Mouse (Mus musculus) midbrain, postnatal 0 days (tissue): ENCODE results near the gene Tbca. TPM values are rescaled to one million over a fixed set of nuclear protein-coding genes. Genes with fewer than 3 reads are reported as not detected.
A peak's percentile ranks its signal among the peaks of the same experiment; 100 is the strongest.

Experiments used
- ATAC-seq: fragments of 200-750 bp; cut with Nextera tagmentation; 2 replicates; pipeline ENCODE4 v1.8.0; 2017; ENCODE audit warnings: moderate number of reproducible peaks, mild to moderate bottlenecking, moderate TSS enrichment, moderate library complexity; ENCODE audit not compliant: low FRiP score
- DNase-seq: peaks from one replicate; pipeline ENCODE4 v3.0.0-alpha.2; 2015; ENCODE audit warnings: low spot score
- H3K27ac ChIP-seq: fragments of 300-500 bp; sonication (generic); 2 replicates; pipeline ENCODE4 v1.5.1; 2014; ENCODE audit warnings: low read depth, mild to moderate bottlenecking, low read length, mixed read lengths
- H3K27me3 ChIP-seq: fragments of 300-500 bp; sonication (generic); 2 replicates; pipeline ENCODE4 v1.6.1; 2014; ENCODE audit warnings: low read length, control low read depth, mixed read lengths; ENCODE audit not compliant: insufficient read depth
- H3K36me3 ChIP-seq: fragments of 300-500 bp; sonication (generic); 2 replicates; pipeline ENCODE4 v1.6.1; 2014; ENCODE audit warnings: low read length, control low read depth, mixed read lengths; ENCODE audit not compliant: insufficient read depth
- H3K4me1 ChIP-seq: fragments of 300-500 bp; sonication (generic); 2 replicates; pipeline ENCODE4 v1.6.1; 2014; ENCODE audit warnings: mild to moderate bottlenecking, control low read depth, antibody characterized with exemption, low read length, mixed read lengths; ENCODE audit not compliant: insufficient read depth
- H3K4me2 ChIP-seq: fragments of 300-500 bp; sonication (generic); 2 replicates; pipeline ENCODE4 v1.6.1; 2014; ENCODE audit warnings: low read depth, mild to moderate bottlenecking, low read length, mixed read lengths; ENCODE audit not compliant: poor library complexity, severe bottlenecking
- H3K4me3 ChIP-seq: fragments of 300-500 bp; sonication (generic); 2 replicates; pipeline ENCODE4 v1.5.1; 2014; ENCODE audit warnings: low read depth, mild to moderate bottlenecking, low read length, moderate library complexity
- H3K9ac ChIP-seq: fragments of 300-500 bp; sonication (generic); replicated peaks from 2 replicates; pipeline ENCODE4 v1.6.1; 2014; ENCODE audit warnings: mild to moderate bottlenecking, low read length, moderate library complexity, mixed read lengths; ENCODE audit not compliant: poor library complexity, severe bottlenecking
- H3K9me3 ChIP-seq: fragments of 300-500 bp; sonication (generic); 2 replicates; pipeline ENCODE4 v1.6.1; 2016; ENCODE audit warnings: low read length, control low read depth
- CTCF ChIP-seq: IDR thresholded peaks from 2 replicates; pipeline ENCODE4 v1.5.1; 2016; ENCODE audit warnings: antibody characterized with exemption, mild to moderate bottlenecking
- WGBS: fragments of 180-500 bp; shearing (Covaris S2); extraction: QIAGEN DNeasy Blood & Tissue Kit; methylation state at CpG from one replicate; pipeline ENCODE4 v1.1.7; 2014; 5-methylcytosine and 5-hydroxymethylcytosine counted together
- polyA plus RNA-seq: library from polyadenylated mRNA; unstranded; fragments of >200 nt; fragmentation: Nextera tagmentation; extraction: Ambion mirVana; gene quantifications from 2 replicates; pipeline ENCODE4 v1.2.1, GENCODE M21; 2015
- total RNA-seq: library from RNA; depleted of rRNA; stranded (reverse); fragments of >200 nt; gene quantifications from 2 replicates; pipeline ENCODE4 v1.2.3, GENCODE M21; 2014

Gene Tbca
- total and polyA plus RNA-seq, 2 experiments from 2014 or later = 162 to 348 TPM

DNA sequence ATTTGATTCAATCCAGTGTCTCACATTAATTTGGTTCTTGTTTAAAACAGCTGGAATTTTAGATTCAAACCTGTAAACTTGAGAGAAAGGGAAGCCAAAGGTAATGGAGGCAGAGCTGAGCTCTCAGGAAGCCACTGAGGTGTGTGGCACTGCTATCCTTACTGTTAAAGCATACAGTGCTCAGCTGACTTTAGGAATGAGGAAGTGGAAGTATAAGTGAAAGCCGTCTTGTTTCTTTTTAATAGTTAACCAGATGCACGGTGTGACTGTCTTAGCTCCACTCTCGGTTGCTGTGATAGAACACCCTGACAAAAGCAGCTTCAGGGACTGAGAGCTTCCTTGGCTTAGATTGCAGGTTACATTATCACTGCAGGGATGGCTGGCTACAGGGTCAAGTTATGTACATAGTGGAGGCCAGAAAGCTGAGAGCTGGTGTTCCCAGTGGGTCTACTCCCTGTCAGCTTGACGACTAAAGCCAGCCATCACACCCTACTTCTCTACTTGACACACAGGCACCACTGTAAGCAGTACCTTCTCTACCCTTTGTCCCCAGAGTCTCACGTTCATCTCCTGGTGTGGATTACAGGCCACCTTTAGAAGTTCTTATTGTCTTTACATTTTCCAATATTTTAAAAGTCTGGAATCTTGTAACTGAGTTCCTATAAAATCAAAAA, 49.5 kb downstream of the Tbca start:
- Histone ChIP-seq H3K4me3 (no peak overlapping the region), H3K27me3 (no peaks in the 10 kb centered on the region), H3K9me3 (no peaks in the 10 kb centered on the region), H3K36me3 (peaks cover 27% of the 10 kb centered on the region), H3K4me2 (no peak overlapping the region), H3K9ac (no peak overlapping the region), H3K4me1 (no peaks in the 10 kb centered on the region), H3K27ac (no peak overlapping the region)
- no peak for DNase-seq
- TF ChIP-seq CTCF = no peak
- 78% methylated on average over 5 of the region's 5 CpGs for WGBS
- no peak for ATAC-seq

DNA sequence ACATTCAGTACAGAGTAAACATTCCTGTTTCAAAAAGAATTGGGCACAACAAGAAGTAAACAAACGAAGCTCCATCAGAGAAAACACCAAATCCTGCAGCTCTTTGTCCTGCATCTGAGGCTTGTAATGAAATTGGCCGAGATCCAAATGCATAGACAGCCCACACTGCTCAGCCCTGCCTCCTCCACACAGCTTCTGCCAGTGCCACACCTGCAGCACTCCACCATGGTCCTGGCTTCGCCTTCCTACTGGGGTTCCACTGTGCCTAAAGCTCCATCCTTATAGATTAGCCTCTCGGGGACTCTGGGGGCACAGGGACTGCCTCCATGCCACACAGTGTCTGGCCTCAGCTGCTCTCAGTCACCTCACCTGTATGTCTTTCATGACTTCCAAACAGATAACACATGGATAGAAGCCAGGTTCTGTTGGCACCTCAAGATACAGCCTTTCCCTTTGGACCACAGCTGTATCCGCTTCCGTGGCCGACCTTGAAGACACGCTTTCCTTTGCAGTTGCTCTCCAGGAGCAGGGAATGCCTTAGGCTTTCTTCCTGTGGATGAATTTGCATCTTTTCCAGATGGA, 50.1 kb downstream of the Tbca start:
- 72% methylated on average over 8 of the region's 8 CpGs for WGBS
- Histone ChIP-seq H3K4me1 (no peaks in the 10 kb centered on the region), H3K36me3 (peaks cover 29% of the 10 kb centered on the region), H3K27ac (no peak overlapping the region), H3K9ac (no peak overlapping the region), H3K27me3 (no peaks in the 10 kb centered on the region), H3K4me3 (no peak overlapping the region), H3K4me2 (no peak overlapping the region), H3K9me3 (no peaks in the 10 kb centered on the region)
- ATAC-seq (no peak), DNase-seq (peak; percentile 67)
- TF ChIP-seq CTCF = no peak

DNA sequence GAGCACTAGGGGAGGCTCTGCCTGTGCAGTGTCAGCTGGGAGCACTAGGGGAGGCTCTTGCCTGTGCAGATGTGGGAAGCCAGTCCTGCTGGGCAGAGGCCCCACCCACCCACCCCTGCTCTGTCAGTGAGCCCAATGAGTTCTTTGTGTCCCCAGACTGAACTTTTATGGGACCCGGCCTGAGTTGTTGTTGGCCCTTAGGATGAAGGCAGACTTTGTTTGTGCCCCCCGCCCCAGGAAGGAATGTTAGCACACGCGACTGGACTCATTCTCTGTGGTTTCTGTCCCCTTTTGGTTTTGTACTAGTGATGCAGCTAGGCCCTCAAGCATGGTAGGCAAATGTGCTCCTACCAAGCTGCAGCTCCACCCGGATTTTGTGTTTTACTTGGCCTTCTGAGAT, 54.5 kb downstream of the Tbca start:
- H3K4me3 ChIP-seq = no peak overlapping the region
- no peak for TF ChIP-seq CTCF
- DNase-seq (no peak), ATAC-seq (no peak)
- no peaks in the 10 kb centered on the region for H3K9me3 ChIP-seq
- peaks cover 20% of the 10 kb centered on the region for H3K36me3 ChIP-seq
- no peaks in the 10 kb centered on the region for H3K27me3 ChIP-seq
- no peak overlapping the region for H3K9ac ChIP-seq
- 83% methylated on average over 5 of the region's 5 CpGs for WGBS
- H3K27ac ChIP-seq = no peak overlapping the region
- no peaks in the 10 kb centered on the region for H3K4me1 ChIP-seq
- no peak overlapping the region for H3K4me2 ChIP-seq

DNA sequence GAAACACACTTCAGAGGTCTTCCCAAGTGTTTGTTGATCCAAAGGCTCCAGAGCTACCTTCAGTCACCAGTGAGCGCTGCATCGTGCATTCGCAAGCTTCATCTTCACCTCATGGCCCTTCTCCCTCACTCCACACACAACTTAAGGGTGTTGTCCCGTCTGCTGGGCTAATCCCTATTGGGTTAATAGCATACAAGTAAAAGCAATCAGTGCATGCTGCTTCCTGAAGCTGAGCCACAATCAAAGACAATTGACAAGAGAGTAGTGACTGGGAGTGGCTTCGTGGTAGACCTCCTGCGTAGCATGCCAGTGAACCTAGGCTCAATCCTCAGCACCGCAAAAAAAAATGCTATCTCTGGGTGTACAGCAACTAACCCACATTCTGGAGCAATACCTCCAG, 59.2 kb downstream of the Tbca start:
- no peak for TF ChIP-seq CTCF
- no peak overlapping the region for H3K4me3 ChIP-seq
- no peaks in the 10 kb centered on the region for H3K27me3 ChIP-seq
- H3K27ac ChIP-seq = no peak overlapping the region
- peaks cover 7% of the 10 kb centered on the region; the same call in 1 of the 2 replicates for H3K36me3 ChIP-seq
- WGBS = 77% methylated on average over 7 of the region's 7 CpGs
- ATAC-seq (no peak), DNase-seq (no peak)
- no peaks in the 10 kb centered on the region for H3K9me3 ChIP-seq
- H3K4me2 ChIP-seq = no peak overlapping the region
- no peak overlapping the region for H3K9ac ChIP-seq
- no peaks in the 10 kb centered on the region for H3K4me1 ChIP-seq

DNA sequence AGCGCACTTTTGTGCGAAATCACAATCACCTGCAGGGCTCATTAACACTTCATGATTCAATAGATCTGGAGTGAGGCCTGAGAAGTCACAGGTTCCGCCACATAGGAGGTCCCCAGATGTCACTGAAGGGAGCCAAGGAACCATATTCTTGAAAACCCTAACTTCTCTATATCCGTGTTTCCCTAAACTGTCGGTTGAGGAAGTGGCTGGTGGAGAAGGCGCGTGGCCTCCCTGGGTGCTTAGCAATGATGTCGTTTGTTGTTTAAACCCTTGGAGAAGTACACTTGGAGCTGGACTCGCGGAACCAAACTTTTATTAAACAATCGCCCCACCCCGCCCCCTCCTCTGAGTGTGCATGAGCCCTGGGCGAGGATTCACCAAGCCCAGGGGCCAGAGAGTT, 60.6 kb downstream of the Tbca start:
- WGBS = 82% methylated on average over 13 of the region's 13 CpGs

DNA sequence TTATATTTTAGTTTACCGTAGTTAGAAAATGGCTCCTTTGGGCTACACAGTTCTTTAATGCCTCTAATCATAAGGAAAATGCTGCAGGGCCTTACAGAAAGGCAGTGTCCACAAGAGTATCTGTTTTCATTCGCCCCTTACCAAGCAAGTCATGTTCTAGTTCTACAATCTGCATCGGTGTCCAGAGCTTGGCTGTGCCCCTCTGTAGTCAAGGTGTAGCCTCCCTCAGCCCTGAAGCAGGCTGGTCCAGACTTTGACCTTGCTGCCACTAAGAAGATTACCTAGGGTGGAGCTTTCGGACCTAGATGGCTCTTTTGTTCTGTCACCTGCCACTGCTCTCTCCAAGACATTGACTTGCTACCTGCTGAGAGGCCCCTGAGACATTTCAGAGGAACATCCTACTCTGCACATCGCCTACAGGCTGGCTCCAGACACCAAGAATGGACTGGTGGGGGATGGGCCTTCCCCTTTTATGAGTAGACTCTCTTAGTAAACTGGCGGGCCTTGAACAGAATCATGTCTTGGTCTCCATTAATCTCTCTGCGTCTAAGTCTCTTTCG, 69.4 kb downstream of the Tbca start:
- H3K36me3 ChIP-seq = no peaks in the 10 kb centered on the region
- no peak overlapping the region for H3K4me3 ChIP-seq
- DNase-seq (no peak), ATAC-seq (no peak)
- H3K9me3 ChIP-seq = no peaks in the 10 kb centered on the region
- no peak overlapping the region for H3K4me2 ChIP-seq
- no peak for TF ChIP-seq CTCF
- no peak overlapping the region for H3K9ac ChIP-seq
- H3K27me3 ChIP-seq = peaks cover 52% of the 10 kb centered on the region
- no peak overlapping the region for H3K27ac ChIP-seq
- WGBS = 66% methylated on average over 8 of the region's 8 CpGs
- no peaks in the 10 kb centered on the region for H3K4me1 ChIP-seq

More for the DNA sequence above, 60.6 kb downstream of the Tbca start:
- no peak for DNase-seq
- Histone ChIP-seq H3K27me3 (0 out of 2 replicates have a peak, but pooled peaks cover 4% of the 10 kb centered on the region), H3K4me1 (no peaks in the 10 kb centered on the region), H3K27ac (no peak overlapping the region), H3K36me3 (no peaks in the 10 kb centered on the region), H3K4me2 (no peak overlapping the region), H3K4me3 (no peak overlapping the region), H3K9me3 (no peaks in the 10 kb centered on the region), H3K9ac (no peak overlapping the region)
- TF ChIP-seq CTCF = no peak
- ATAC-seq = no peak
